Mouse (Mus musculus) frontal cortex, postnatal 25 days (tissue): Measurements from ENCODE around the gene Slc25a26.

Source experiments
- DNase-seq, 2 experiments: peaks; one replicate each; pipeline ENCODE4 v3.0.0; 2022; ENCODE audit warnings: low spot score in 2 of 2

The Slc25a26 gene

DNA sequence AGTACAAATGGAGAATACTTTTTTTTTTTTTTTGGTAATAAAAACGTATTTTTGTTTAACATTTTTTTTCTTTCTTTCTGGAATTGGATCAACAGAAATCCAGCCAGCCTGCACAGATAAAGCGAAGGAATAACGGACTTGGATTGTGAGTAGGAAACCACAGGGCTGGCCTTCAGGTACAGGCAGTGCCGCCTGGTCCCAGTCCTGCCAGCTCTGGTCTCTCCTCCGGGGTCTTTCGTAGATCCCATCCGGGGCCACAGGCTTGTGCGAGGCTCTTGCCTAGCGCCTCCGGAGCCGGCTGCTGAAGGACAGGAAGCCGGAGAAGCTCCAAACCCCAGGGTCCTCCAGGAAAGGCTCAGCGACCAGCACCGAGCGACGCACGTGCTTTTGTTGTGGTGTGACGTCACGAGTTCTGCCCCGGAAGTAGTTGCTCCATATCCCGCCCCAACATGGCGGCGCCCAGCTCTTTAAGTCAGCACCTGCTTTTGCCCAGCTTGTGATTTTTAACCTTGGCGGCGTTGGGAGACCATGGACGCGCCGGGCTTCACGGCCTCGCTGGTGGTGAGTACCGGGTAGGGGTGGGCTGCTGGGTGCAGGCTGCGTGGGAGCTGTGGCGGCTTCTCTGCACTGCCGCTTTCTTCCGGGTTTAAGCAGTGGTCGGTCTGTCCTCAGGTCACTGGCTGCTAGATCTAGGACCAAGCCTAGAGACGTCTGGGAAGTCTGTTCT lies at the start of gene Slc25a26:
TSS of gene Slc25a26 (plus strand) at position 435 of the 727 bp plus-strand sequence.
- DNase-seq, result peak; percentile 75 to 78

GRCm38 (mm10) chr6:94464037-94464891 lies 35.9 kb upstream of the Slc25a26 start:
- DNase-seq, result peak; percentile 17 to 40

GRCm38 (mm10) chr6:94466508-94467205 lies 33.5 kb upstream of the Slc25a26 start:
- DNase-seq, result no peak

DNA sequence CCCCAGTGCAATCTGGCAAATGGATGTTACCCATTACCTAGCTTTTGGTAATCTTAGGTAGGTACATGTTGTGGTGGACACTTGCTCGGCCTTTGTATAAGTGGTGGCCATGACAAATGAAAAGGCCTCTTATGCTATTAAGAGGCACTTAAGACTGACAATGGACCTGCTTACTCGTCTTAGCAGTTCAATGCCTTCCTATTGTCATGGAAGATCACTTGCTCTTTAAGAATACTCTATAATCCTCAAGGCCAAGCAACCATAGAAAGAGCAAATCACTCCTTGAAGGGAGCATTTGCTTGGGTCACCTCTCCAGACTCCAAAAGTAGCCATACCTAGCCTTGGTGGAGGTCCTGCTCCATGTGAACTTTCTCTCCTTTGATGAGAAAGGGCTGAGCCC lies 7.4 kb upstream of the Slc25a26 start:
- DNase-seq, result no peak

DNA sequence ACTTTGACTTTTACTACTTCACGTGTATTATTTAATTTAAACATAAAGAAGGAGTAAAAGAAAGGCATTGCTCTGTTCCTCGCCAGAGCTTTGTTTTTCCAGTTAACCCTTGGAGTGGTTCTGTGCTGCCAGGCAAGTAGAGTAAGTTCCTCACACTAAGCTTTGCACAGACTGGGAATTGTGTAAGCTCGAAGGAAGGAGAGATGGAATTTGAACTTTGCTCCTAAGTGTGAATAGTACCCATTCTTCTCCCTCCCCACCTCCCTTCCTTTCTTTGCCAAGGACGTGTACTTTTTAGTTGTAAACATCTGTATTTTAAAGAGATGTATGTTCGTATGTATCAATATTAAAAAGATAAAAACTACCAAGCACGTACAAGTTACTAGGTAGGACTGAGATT lies 3.8 kb downstream of the Slc25a26 start:
- DNase-seq, result no peak

DNA sequence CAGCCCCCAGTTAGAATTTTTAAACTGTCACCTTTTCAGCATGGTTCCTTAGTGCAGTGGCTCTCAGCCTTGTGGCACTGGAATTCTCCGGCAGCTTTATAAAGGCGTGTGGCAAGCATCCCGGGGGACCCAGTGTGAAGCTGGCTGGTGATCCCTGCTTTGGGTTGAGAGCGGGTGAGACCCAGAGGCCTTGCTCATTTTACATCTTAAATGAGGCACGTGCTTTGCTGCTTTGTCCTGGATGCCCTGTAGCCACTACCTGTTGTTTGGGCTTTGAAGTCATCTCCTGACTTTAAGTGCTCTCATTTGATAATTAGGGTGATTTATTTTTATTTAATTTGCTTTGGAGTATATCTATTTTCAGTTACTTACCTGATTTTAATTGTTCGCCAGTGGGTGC lies 7.8 kb downstream of the Slc25a26 start:
- DNase-seq, result no peak

DNA sequence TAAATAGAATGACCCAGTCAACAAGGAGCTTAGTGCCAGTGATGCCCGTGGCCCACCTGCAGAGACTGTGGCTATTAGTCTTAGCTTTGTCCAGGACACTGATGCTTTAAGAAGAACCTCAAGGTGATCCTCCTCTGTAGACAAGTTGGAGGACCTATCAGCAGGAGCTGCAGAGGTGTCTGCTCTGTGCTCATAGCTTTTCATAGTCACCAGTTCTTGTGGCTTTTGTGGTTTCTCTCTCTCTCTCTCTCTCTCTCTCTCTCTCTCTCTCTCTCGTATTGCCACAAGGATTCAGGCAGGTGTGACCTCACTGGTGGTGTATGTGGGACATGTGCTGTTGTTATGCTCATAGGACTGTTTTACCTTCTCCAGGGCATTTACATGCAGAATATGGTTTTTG lies 8.7 kb downstream of the Slc25a26 start:
- DNase-seq, result no peak

GRCm38 (mm10) chr6:94509220-94509619 lies 9.1 kb downstream of the Slc25a26 start:
- no peak for DNase-seq

DNA sequence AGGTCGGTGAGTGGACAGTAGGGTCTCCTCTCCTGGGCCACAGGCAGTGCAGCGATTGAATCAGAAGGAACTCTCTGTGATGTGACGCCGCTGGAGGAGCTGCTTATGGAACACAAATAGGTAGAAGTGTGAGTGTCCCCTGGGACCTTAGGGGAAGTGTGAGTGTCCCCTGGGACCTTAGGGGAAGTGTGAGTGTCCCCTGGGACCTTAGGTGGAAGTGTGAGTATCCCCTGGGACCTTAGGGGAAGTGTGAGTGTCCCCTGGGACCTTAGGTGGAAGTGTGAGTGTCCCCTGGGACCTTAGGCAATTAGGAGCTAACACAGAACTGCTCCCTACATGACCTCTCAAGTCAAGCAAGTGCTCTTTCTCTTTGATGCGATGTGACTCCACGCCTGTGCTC lies 18.0 kb downstream of the Slc25a26 start:
- DNase-seq, result no peak

DNA sequence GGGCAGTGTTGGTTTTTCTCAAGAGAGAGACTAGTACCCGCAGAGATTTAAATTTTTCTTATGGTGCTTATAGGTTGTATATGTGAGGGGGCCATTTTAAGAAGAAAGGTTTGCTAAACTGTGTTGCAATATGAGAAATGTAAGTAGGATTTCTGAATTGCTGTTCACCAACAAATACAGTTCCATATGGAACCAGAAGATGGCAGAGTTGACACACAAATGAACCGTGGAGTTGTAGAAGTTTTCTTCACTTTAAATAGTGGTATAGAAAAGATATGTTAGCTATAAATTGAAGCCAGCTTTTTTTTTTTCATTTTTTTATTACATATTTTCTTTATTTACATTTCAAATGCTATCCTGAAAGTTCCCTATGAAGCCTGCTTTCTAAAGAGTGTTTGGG lies 24.2 kb downstream of the Slc25a26 start:
- DNase-seq, result no peak

DNA sequence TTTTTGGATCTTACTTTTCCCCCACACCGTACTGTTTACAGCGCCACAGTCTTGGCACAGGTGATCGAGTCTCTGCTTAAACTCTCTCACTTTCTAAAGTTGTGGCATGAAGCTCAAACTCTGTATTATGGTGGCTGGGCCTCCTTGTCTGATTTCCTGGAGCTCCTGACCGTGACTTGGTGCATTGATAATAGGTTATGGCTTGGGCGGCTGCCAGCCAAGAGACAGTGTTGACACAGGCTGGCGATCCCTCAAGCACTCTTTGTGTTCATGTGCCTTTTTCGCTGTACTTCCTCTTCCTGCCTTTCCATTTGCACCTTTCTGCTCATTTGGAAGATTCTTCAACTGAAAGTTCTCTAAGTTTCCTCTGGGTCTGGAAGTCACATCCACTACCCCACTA lies 30.6 kb downstream of the Slc25a26 start:
- DNase-seq, result no peak

GRCm38 (mm10) chr6:94532086-94532485 lies 32.0 kb downstream of the Slc25a26 start:
- no peak for DNase-seq

DNA sequence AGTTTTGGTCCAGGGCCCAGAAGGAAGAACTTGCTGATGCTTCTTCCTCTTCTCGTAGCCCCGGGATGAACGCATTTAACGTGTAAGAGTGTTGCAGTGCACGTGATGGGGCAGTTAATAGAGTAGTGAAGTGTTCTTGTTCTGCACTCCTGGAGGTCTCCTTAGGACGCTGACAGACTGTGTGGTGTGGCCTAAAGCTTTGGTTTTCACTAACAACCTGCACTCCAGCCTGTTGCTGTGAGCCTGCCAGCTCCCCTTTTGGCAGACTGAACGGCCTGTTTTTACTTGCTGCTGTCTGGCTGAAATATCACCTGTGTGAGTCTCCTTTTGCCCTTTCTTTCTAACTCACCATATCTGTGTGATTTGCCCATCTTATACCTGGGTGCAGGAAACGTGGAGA lies 36.3 kb downstream of the Slc25a26 start:
- DNase-seq, result no peak

GRCm38 (mm10) chr6:94537652-94538051 lies 37.5 kb downstream of the Slc25a26 start:
- DNase-seq, result no peak

- DNase-seq, result no peak
These were observed 40.0 kb downstream of the Slc25a26 start for GRCm38 (mm10) chr6:94540090-94540489.

DNA sequence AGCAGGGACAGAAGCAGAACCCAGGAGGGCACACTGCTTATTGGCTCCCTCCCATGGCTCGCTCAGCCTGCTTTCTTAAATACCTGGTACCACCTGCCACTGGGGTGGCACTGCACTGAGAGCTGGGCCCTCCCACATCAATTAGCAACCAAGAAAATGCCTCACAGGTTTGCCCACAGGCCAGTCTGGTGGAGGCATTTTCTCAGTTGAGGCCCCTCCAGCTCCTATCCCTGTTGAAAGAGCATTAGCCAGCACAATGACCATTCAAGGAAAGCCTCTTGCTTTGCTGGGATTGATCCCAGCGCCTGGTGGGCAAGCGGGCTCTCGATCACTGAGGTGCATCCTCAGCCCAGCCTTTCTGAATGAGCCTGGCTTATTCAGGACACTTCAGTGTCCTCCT lies 40.5 kb downstream of the Slc25a26 start:
- no peak for DNase-seq

DNA sequence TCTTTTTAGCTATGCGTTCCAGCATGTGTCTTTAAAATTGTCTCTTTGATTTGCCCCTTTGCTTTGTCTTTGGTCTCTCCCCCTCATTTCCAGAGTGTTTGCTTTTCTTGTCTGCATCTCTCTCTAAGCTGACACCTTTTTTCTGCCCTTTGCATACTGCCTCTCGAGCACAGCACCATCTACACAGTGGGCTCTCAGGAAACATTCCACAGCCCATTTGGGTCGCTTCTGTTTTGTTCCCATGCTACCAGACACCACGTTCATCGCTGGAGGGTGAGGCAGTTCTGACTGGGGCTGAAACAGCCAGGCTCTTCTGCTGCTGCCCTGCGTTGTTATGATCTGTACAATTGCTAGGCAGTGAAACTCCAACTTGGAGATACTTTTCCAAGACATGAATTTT lies 41.0 kb downstream of the Slc25a26 start:
- no peak for DNase-seq

DNA sequence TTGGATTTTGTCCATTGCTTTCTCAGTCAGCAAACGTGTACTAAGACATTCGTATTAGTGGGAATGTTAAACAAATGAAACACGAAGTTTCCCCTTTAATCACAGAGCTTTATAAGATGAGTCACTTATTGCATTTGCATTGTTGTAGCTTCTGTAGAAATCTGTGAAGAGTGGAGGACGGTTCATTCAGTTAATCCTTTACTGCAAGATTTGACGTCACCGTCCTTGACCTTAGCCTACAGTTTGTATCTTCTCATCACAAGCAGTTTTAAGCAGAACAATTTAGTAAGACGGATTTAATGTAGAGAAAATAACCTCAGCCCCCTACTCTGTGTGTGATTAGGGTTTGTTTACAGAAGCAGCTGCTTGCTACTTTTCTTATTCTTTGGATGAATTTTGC lies 41.7 kb downstream of the Slc25a26 start:
- no peak for DNase-seq

- DNase-seq, result peak; percentile 18 to 29
These were observed 44.0 kb downstream of the Slc25a26 start for GRCm38 (mm10) chr6:94543902-94544840.

DNA sequence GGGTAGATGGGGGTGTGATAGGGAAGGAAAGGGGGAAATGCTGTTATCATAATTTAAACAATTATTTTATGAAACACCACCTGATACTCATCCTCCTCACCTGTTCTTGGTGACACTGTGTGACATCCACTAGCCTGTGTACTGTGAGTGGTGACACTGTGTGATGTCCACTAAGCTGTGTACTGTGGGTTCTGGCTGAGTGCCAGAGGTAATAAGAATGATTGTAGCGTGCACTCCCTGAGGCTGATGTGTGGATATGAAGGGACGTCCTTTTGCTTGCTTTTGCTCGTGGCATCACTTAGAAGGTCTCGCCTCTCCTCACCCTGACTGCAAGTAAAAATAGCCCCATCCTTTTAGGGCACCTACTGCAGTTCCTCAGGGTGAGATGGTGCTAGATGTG lies 47.1 kb downstream of the Slc25a26 start:
- no peak for DNase-seq

GRCm38 (mm10) chr6:94550298-94550697 lies 50.2 kb downstream of the Slc25a26 start:
- DNase-seq, result no peak
